Mouse (Mus musculus): ENCODE results near the gene Tcam1.
"Not testable (repeated sequence)": the region's sequence is repeated elsewhere in the genome, so short reads cannot be mapped to it uniquely, and the experiment has no call there.

Tcam1 gene

GRCm38 (mm10) chr11:106276454-106276853 is at the start of gene Tcam1:
Gene Tcam1, plus strand, starts transcription at chr11:106276672.
- DNase-seq (ENCODE audit: low read depth, low spot score) = peak; percentile 62

GRCm38 (mm10) chr11:106233978-106234377 is 42.5 kb upstream of the Tcam1 start:
- DNase-seq (ENCODE audit: low read depth, low spot score) = not testable (repeated sequence)

GRCm38 (mm10) chr11:106246834-106247233 is 29.6 kb upstream of the Tcam1 start:
- no peak for DNase-seq (ENCODE audit: low read depth, low spot score)

GRCm38 (mm10) chr11:106249326-106249725 is 27.1 kb upstream of the Tcam1 start:
- no peak for DNase-seq (ENCODE audit: low read depth, low spot score)

GRCm38 (mm10) chr11:106254767-106255166 is 21.7 kb upstream of the Tcam1 start:
- no peak for DNase-seq (ENCODE audit: low read depth, low spot score)

GRCm38 (mm10) chr11:106255174-106255573 is 21.3 kb upstream of the Tcam1 start:
- DNase-seq (ENCODE audit: low read depth, low spot score) = no peak

- peak; percentile 97 for DNase-seq (ENCODE audit: low read depth, low spot score)
These were observed 20.6 kb upstream of the Tcam1 start, which contains the start of the genes Ftsj3 and Psmc5 for GRCm38 (mm10) chr11:106255685-106256451. Gene Ftsj3, minus strand, starts transcription at chr11:106256079. Gene Psmc5, plus strand, starts transcription at chr11:106256154.

- no peak for DNase-seq (ENCODE audit: low read depth, low spot score)
These were observed 19.7 kb upstream of the Tcam1 start for GRCm38 (mm10) chr11:106256775-106257174.

- no peak for DNase-seq (ENCODE audit: low read depth, low spot score)
These were observed 15.5 kb upstream of the Tcam1 start for GRCm38 (mm10) chr11:106260826-106261450.

GRCm38 (mm10) chr11:106263963-106264362 is 12.5 kb upstream of the Tcam1 start:
- no peak for DNase-seq (ENCODE audit: low read depth, low spot score)

GRCm38 (mm10) chr11:106264988-106265387 is 11.5 kb upstream of the Tcam1 start:
- DNase-seq (ENCODE audit: low read depth, low spot score) = no peak

- no peak for DNase-seq (ENCODE audit: low read depth, low spot score)
These were observed 10.9 kb upstream of the Tcam1 start for GRCm38 (mm10) chr11:106265570-106265969.

- no peak for DNase-seq (ENCODE audit: low read depth, low spot score)
These were observed 10.0 kb upstream of the Tcam1 start for GRCm38 (mm10) chr11:106266431-106266830.

GRCm38 (mm10) chr11:106267311-106267852 is 9.1 kb upstream of the Tcam1 start:
- no peak for DNase-seq (ENCODE audit: low read depth, low spot score)

GRCm38 (mm10) chr11:106267871-106268270 is 8.6 kb upstream of the Tcam1 start:
- DNase-seq (ENCODE audit: low read depth, low spot score) = no peak

GRCm38 (mm10) chr11:106268326-106269059 is 8.0 kb upstream of the Tcam1 start:
- DNase-seq (ENCODE audit: low read depth, low spot score) = no peak

- DNase-seq (ENCODE audit: low read depth, low spot score) = no peak
These were observed 7.4 kb upstream of the Tcam1 start for GRCm38 (mm10) chr11:106269060-106269431.

GRCm38 (mm10) chr11:106271131-106271793 is 5.2 kb upstream of the Tcam1 start:
- DNase-seq (ENCODE audit: low read depth, low spot score) = no peak

- DNase-seq (ENCODE audit: low read depth, low spot score) = peak; percentile 34
These were observed 4.5 kb upstream of the Tcam1 start for GRCm38 (mm10) chr11:106271794-106272643.

- peak; percentile 97 for DNase-seq (ENCODE audit: low read depth, low spot score)
These were observed 3.7 kb upstream of the Tcam1 start, which contains the start of gene Smarcd2 for GRCm38 (mm10) chr11:106272644-106273310. Gene Smarcd2, minus strand, starts transcription at chr11:106272972.
